ENCODE assay signal across 9 mouse cellular contexts in the genomic region with DNA sequence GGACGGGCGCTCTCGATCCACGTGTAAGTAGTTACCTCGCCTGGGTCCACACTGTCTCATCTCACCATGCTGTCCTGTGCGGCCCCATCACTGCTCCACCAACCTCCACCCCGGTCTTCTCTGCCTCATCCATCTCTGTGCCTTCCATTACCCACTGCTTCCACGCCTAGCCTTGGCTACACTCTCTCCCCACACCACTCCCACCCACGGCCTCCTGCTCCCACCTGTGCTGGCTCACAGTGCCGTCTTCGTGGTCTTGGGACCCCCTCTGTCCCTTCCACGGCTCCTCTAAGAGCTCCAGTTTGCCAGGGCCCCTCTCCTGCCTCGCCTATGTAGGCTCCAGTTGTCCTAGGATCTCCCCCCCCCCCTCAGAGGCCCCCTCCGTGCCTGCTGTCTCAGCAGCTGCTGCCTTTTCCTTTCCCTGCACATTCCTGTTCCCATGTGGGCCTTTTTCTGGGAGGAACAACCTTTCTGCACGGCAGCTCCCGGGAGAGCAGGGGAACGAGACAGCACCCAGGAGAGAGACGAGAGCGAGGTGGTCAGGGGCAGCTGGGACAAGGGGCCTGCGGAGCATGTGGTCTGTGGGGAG. TPM values are rescaled to one million over a fixed set of nuclear protein-coding genes. Genes with fewer than 3 reads are reported as not detected.
DNase-seq lines count a peak whose midpoint lies in the region; ATAC-seq and TF ChIP-seq lines count a peak whose summit lies in the region.
"Had no signal": no experiment of that assay in that cellular context is flagged by ENCODE, and none has a peak within 500 bp of the region (broad histone marks: within the 10 kb centered on the region; RNA-seq: fewer than 3 reads in every experiment).

No protein-coding gene starts in this region.

- TF ChIP-seq CTCF in E14TG2a.4 (conservative IDR thresholded peaks at IDR 0.05; ENCODE audit: low read length) = no peak

- peak overlapping the region; percentile 9; the same call in 1 of the 2 replicates for H3K4me2 ChIP-seq in heart, embryonic 15.5 days
- 0 out of 2 replicates have a peak overlapping the region, but pooled peaks have one; percentile 15 for H3K4me2 ChIP-seq in embryonic facial prominence, embryonic 12.5 days (replicated peaks)
- H3K4me2 ChIP-seq in limb, embryonic 15.5 days = no peak overlapping the region

- DNase-seq in heart, adult 9 months (ENCODE audit: low spot score in 2 of 2) = no peak
- no peak for DNase-seq in ovary, postnatal 14 days (ENCODE audit: low spot score)
- no peak for DNase-seq in kidney, adult 11 months
- no peak for DNase-seq in embryo, embryonic 11 days
- DNase-seq: adrenal gland, adult 8-10 months had no signal

- H3K27ac ChIP-seq in heart, embryonic 15.5 days = no peak overlapping the region
- no peak overlapping the region for H3K27ac ChIP-seq in embryonic facial prominence, embryonic 12.5 days
- no peak overlapping the region for H3K27ac ChIP-seq in limb, embryonic 15.5 days

- no peak overlapping the region for H3K4me3 ChIP-seq in heart, embryonic 15.5 days
- peak overlapping the region; percentile 41 for H3K4me3 ChIP-seq in E14TG2a.4 (replicated peaks; ENCODE audit: low read length)
- no peak overlapping the region for H3K4me3 ChIP-seq in embryonic facial prominence, embryonic 12.5 days
- no peak overlapping the region for H3K4me3 ChIP-seq in limb, embryonic 15.5 days

- 59% methylated on average over 20 of the region's 20 CpGs for WGBS in heart, embryonic 15.5 days
- 72% methylated on average over 20 of the region's 20 CpGs for WGBS in embryonic facial prominence, embryonic 12.5 days
- WGBS in limb, embryonic 15.5 days = 67% methylated on average over 20 of the region's 20 CpGs

- ATAC-seq in heart, embryonic 15.5 days (replicated peaks; ENCODE audit: insufficient number of reproducible peaks, insufficient read depth, low FRiP score, low read depth) = no peak
- no peak for ATAC-seq in embryonic facial prominence, embryonic 12.5 days (ENCODE audit: insufficient number of reproducible peaks, insufficient read depth, low FRiP score, low TSS enrichment)
- ATAC-seq in limb, embryonic 15.5 days (ENCODE audit: insufficient number of reproducible peaks, low FRiP score, low TSS enrichment, low read depth) = no peak

- H3K9me3 ChIP-seq in heart, embryonic 15.5 days (replicated peaks) = no peaks in the 10 kb centered on the region
- no peaks in the 10 kb centered on the region for H3K9me3 ChIP-seq in E14TG2a.4 (ENCODE audit: low read length)
- H3K9me3 ChIP-seq in embryonic facial prominence, embryonic 12.5 days = no peaks in the 10 kb centered on the region
- H3K9me3 ChIP-seq in limb, embryonic 15.5 days = no peaks in the 10 kb centered on the region

- H3K36me3 ChIP-seq in heart, embryonic 15.5 days = peaks cover 5% of the 10 kb centered on the region; the same call in 1 of the 2 replicates
- no peaks in the 10 kb centered on the region for H3K36me3 ChIP-seq in E14TG2a.4 (ENCODE audit: insufficient read depth, low read length)
- 0 out of 2 replicates have a peak, but pooled peaks cover 4% of the 10 kb centered on the region for H3K36me3 ChIP-seq in embryonic facial prominence, embryonic 12.5 days
- 0 out of 2 replicates have a peak, but pooled peaks cover 3% of the 10 kb centered on the region for H3K36me3 ChIP-seq in limb, embryonic 15.5 days

- H3K9ac ChIP-seq in heart, embryonic 15.5 days = no peak overlapping the region
- 0 out of 2 replicates have a peak overlapping the region, but pooled peaks have one; percentile 30 for H3K9ac ChIP-seq in embryonic facial prominence, embryonic 12.5 days
- H3K9ac ChIP-seq in limb, embryonic 15.5 days = 0 out of 2 replicates have a peak overlapping the region, but pooled peaks have one; percentile 5

- H3K4me1 ChIP-seq in heart, embryonic 15.5 days (replicated peaks) = peaks cover 85% of the 10 kb centered on the region
- H3K4me1 ChIP-seq in E14TG2a.4 (replicated peaks; ENCODE audit: low read depth, low read length) = peaks cover 70% of the 10 kb centered on the region
- H3K4me1 ChIP-seq in embryonic facial prominence, embryonic 12.5 days = peaks cover 57% of the 10 kb centered on the region
- H3K4me1 ChIP-seq in limb, embryonic 15.5 days = peaks cover 46% of the 10 kb centered on the region

- H3K27me3 ChIP-seq in heart, embryonic 15.5 days = peaks cover 41% of the 10 kb centered on the region
- H3K27me3 ChIP-seq in E14TG2a.4 (ENCODE audit: insufficient read depth, low read length) = peaks cover 86% of the 10 kb centered on the region
- H3K27me3 ChIP-seq in embryonic facial prominence, embryonic 12.5 days = peaks cover 47% of the 10 kb centered on the region
- H3K27me3 ChIP-seq in limb, embryonic 15.5 days = peaks cover 50% of the 10 kb centered on the region

RNA-seq across cellular contexts. Expression of a gene that starts 10.1 kb away (rescaled TPM):
- polyA plus RNA-seq in heart, embryonic 15.5 days (2015; fragmentation: Nextera tagmentation; extraction: Ambion mirVana) = 44.5 and 54.4 TPM in 2 replicates
- polyA plus RNA-seq in embryonic facial prominence, embryonic 12.5 days (2016; fragmentation: Nextera tagmentation; extraction: Ambion mirVana) = 26.1 and 26.7 TPM in 2 replicates
- 15.4 and 16.3 TPM in 2 replicates for polyA plus RNA-seq in limb, embryonic 15.5 days (2015; fragmentation: Nextera tagmentation; extraction: Ambion mirVana)

RNA-seq across cellular contexts. Expression of a gene that starts 25.1 kb away (rescaled TPM):
- 374 and 419 TPM in 2 replicates for polyA plus RNA-seq in heart, embryonic 15.5 days (2015; fragmentation: Nextera tagmentation; extraction: Ambion mirVana)
- 15.9 and 20.1 TPM in 2 replicates for polyA plus RNA-seq in embryonic facial prominence, embryonic 12.5 days (2016; fragmentation: Nextera tagmentation; extraction: Ambion mirVana)
- polyA plus RNA-seq in limb, embryonic 15.5 days (2015; fragmentation: Nextera tagmentation; extraction: Ambion mirVana) = 74.4 and 227 TPM in 2 replicates

RNA-seq across cellular contexts. Expression of a gene that starts 50.5 kb away (rescaled TPM):
- polyA plus RNA-seq in heart, embryonic 15.5 days (2015; fragmentation: Nextera tagmentation; extraction: Ambion mirVana) = 63.9 and 81.8 TPM in 2 replicates
- 61.1 and 64.6 TPM in 2 replicates for polyA plus RNA-seq in embryonic facial prominence, embryonic 12.5 days (2016; fragmentation: Nextera tagmentation; extraction: Ambion mirVana)
- 94.6 and 97.0 TPM in 2 replicates for polyA plus RNA-seq in limb, embryonic 15.5 days (2015; fragmentation: Nextera tagmentation; extraction: Ambion mirVana)
